Mouse (Mus musculus) liver, adult 2 months (tissue): ENCODE data around the gene Il4i1.

ENCODE experiments used
- CTCF ChIP-seq: fragments of 200-500 bp; IDR thresholded peaks from 2 replicates; pipeline ENCODE4 v1.5.1; 2011; ENCODE audit warnings: low read depth, low read length, control low read depth
- POLR2A ChIP-seq: fragments of 200-500 bp; IDR thresholded peaks from 2 replicates; pipeline ENCODE4 v1.6.1; 2011; ENCODE audit warnings: low read length, control low read depth; ENCODE audit not compliant: insufficient read depth; ENCODE audit errors: extremely low read depth

GRCm38 (mm10) chr7:44890180-44890579 lies 74.0 kb downstream of the Il4i1 start:
- TF ChIP-seq POLR2A (no peak), CTCF (no peak)
